Mouse (Mus musculus) kidney, embryonic 16.5 days (tissue): ENCODE measurements around the gene F2r. TPM values are rescaled to one million over a fixed set of nuclear protein-coding genes. Genes with fewer than 3 reads are reported as not detected.

Source experiments
- ATAC-seq: fragments of 200-750 bp; cut with Nextera tagmentation; 2 replicates; pipeline ENCODE4 v1.8.0; 2017; ENCODE audit warnings: moderate TSS enrichment; ENCODE audit not compliant: low FRiP score, low TSS enrichment
- H3K27ac ChIP-seq: fragments of 300-500 bp; sonication (generic); 2 replicates; pipeline ENCODE4 v1.5.1; 2014; ENCODE audit warnings: low read length
- H3K27me3 ChIP-seq: fragments of 300-500 bp; sonication (generic); 2 replicates; pipeline ENCODE4 v1.6.1; 2014; ENCODE audit warnings: low read length, control low read depth, mixed read lengths; ENCODE audit not compliant: insufficient read depth
- H3K36me3 ChIP-seq: fragments of 300-500 bp; sonication (generic); 2 replicates; pipeline ENCODE4 v1.6.1; 2014; ENCODE audit warnings: low read length, control low read depth, mixed read lengths; ENCODE audit not compliant: insufficient read depth
- H3K4me1 ChIP-seq: fragments of 300-500 bp; sonication (generic); 2 replicates; pipeline ENCODE4 v1.6.1; 2014; ENCODE audit warnings: low read length, control low read depth, mixed read lengths; ENCODE audit not compliant: insufficient read depth
- H3K4me2 ChIP-seq: fragments of 300-500 bp; sonication (generic); replicated peaks from 2 replicates; pipeline ENCODE4 v1.6.1; 2014; ENCODE audit warnings: low read depth, low read length
- H3K4me3 ChIP-seq: fragments of 300-500 bp; sonication (generic); 2 replicates; pipeline ENCODE4 v1.5.1; 2014; ENCODE audit warnings: mild to moderate bottlenecking, low read length
- H3K9ac ChIP-seq: fragments of 300-500 bp; sonication (generic); replicated peaks from 2 replicates; pipeline ENCODE4 v1.6.1; 2014; ENCODE audit warnings: low read length
- H3K9me3 ChIP-seq: fragments of 300-500 bp; sonication (generic); 2 replicates; pipeline ENCODE4 v1.6.1; 2016; ENCODE audit warnings: low read length, control low read depth
- WGBS: fragments of 180-500 bp; shearing (Covaris S2); extraction: QIAGEN DNeasy Blood & Tissue Kit; methylation state at CpG from one replicate; pipeline ENCODE4 v1.1.7; 2014; 5-methylcytosine and 5-hydroxymethylcytosine counted together
- polyA plus RNA-seq: library from polyadenylated mRNA; unstranded; fragments of >200 nt; fragmentation: Nextera tagmentation; extraction: Ambion mirVana; gene quantifications from 2 replicates; pipeline ENCODE4 v1.2.1, GENCODE M21; 2015

The F2r gene
- polyA plus RNA-seq, 1 experiment from 2014 or later, result 142 TPM

DNA sequence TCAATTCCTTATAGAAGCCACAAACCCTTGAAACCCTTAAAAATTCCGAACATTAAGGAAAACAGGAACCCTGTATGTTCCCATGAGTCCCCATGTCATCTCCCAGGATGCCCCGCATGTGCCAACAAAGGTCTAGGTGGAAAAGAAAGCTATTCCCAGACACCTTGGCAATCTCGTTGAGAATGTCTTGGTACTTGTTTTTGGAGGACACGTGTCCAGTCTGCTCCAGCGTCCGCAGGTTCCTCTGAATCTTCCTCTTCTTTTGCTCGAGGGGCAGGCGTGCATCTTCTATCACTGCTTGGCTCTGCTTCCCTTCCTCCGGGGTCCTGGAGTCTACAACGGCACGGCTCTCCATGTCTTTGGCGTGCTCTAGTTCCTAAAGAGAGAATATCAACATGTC, 17.0 kb upstream of the F2r start:
- Histone ChIP-seq H3K4me1 (peaks cover 26% of the 10 kb centered on the region), H3K4me3 (no peak overlapping the region), H3K9me3 (no peaks in the 10 kb centered on the region), H3K27ac (no peak overlapping the region), H3K4me2 (no peak overlapping the region), H3K36me3 (no peaks in the 10 kb centered on the region), H3K9ac (no peak overlapping the region), H3K27me3 (no peaks in the 10 kb centered on the region)
- no peak for ATAC-seq
- 92% methylated on average over 12 of the region's 12 CpGs for WGBS

DNA sequence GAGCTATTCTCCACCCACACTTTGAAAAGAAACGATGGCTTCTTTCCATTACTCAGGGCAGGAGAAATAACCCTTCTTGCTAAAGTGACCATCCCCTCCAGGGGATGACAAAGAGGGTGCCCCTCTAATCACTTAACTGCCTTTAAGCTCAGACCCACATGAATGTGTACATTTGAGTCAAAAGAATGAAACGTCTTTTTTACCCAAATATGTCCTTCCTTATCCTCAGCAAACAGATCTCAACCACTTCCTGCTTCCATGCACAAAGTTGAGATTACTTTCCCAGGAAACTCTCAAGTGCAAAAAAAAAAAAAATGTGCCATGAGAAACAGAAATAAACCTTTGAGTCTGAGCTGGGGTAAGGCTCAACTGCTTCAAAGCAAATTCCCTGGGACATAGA, 16.2 kb upstream of the F2r start:
- WGBS, result 27% methylated on average over 2 of the region's 2 CpGs
- Histone ChIP-seq H3K4me2 (no peak overlapping the region), H3K27me3 (no peaks in the 10 kb centered on the region), H3K4me3 (no peak overlapping the region), H3K9me3 (no peaks in the 10 kb centered on the region), H3K9ac (no peak overlapping the region), H3K36me3 (no peaks in the 10 kb centered on the region), H3K27ac (peak overlapping the region; percentile 44; the same call in 1 of the 2 replicates), H3K4me1 (peaks cover 22% of the 10 kb centered on the region)
- ATAC-seq, result no peak

DNA sequence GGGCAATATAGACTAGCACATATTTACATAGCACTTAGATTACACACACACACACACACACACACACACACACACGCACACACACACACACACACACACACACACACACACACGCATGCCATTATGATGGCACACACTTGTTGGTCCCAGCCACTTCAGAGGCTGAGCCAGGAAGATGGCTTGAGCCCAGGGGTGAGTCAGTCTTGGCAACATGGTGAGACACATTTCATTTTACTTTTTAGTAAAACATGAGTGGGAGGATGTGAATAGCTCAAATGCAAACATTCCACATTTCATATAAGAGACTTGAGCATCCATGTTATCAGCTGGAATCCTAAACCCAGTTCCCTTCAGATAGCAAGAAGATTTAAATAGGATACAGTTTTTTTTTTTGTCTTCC, 15.1 kb upstream of the F2r start:
- Histone ChIP-seq H3K4me1 (peaks cover 12% of the 10 kb centered on the region), H3K4me3 (no peak overlapping the region), H3K36me3 (no peaks in the 10 kb centered on the region), H3K9me3 (no peaks in the 10 kb centered on the region), H3K27me3 (no peaks in the 10 kb centered on the region), H3K4me2 (no peak overlapping the region), H3K9ac (no peak overlapping the region), H3K27ac (no peak overlapping the region)
- 76% methylated on average over 2 of the region's 2 CpGs for WGBS
- ATAC-seq, result no peak

DNA sequence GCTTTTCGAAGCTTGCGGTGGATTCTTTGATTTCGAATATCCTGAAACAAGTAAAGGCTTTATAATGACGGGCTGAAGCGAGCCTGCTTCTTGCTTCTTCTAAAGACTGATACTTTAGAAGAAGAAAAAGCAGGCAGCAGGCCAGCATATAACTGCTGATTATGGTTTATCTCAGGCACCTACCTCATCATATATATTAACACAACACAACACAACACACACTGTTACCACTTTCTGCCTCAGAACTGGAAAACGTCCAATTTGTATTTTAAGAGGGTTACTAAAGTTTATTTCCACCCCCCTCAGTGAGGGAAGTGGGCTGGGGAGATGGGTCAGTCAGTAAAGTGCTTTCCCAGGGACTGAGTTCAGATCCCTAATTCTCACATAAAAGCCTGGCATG, 13.9 kb upstream of the F2r start:
- H3K4me3 ChIP-seq, result no peak overlapping the region

DNA sequence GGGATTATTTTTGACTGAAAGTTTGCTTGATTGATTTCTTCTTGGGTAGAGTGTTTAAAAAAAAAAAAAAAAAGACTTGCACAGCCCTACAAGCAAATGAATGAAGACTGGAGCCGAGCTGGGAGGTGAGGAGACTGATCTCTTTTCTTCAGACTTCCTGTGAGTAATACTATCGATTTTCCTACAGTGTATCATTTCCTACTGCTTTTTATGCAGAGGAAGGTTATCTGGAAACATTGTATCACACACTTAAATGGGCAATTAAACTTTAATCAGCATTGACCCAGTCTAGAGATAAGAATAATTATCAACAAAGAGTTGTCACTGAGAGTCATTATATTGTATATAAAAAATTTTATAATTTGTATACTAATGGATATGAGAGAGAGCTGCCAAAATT, 12.5 kb upstream of the F2r start:
- no peak overlapping the region for H3K4me2 ChIP-seq
- H3K27ac ChIP-seq, result no peak overlapping the region
- no peaks in the 10 kb centered on the region for H3K9me3 ChIP-seq
- H3K4me1 ChIP-seq, result peaks cover 10% of the 10 kb centered on the region; the same call in 1 of the 2 replicates
- H3K4me3 ChIP-seq, result no peak overlapping the region
- no peaks in the 10 kb centered on the region for H3K27me3 ChIP-seq
- no peak overlapping the region for H3K9ac ChIP-seq
- WGBS, result 49% methylated on average over 2 of the region's 2 CpGs
- ATAC-seq, result no peak
- H3K36me3 ChIP-seq, result no peaks in the 10 kb centered on the region

More for the DNA sequence above, 13.9 kb upstream of the F2r start:
- H3K4me1 ChIP-seq, result peaks cover 7% of the 10 kb centered on the region; the same call in 1 of the 2 replicates
- no peaks in the 10 kb centered on the region for H3K9me3 ChIP-seq
- H3K27ac ChIP-seq, result no peak overlapping the region
- no peaks in the 10 kb centered on the region for H3K36me3 ChIP-seq
- no peak for ATAC-seq
- no peak overlapping the region for H3K9ac ChIP-seq
- no peaks in the 10 kb centered on the region for H3K27me3 ChIP-seq
- H3K4me2 ChIP-seq, result no peak overlapping the region
- WGBS, result 94% methylated on average over 6 of the region's 6 CpGs

DNA sequence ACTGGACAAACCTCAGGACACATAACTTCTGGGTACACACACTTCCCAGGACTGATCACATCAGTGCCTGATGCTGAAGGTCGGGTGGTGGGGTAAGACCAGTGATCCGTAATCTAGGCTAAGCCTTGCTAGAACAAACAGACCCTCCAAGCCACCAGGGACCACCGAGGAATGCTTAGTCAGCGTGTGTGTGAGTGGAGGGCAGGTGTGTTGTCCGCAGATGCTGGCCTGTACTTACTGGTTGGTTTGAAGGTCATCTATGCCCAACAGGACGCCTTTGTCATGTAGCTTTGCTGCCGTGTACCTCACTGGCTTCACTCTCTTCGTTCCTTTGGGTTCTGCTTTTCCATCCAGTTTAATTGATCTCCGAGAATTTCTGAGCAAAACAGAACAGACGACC, 11.5 kb upstream of the F2r start:
- H3K4me3 ChIP-seq, result no peak overlapping the region
- no peak overlapping the region for H3K4me2 ChIP-seq
- no peaks in the 10 kb centered on the region for H3K27me3 ChIP-seq
- H3K9ac ChIP-seq, result no peak overlapping the region
- H3K27ac ChIP-seq, result no peak overlapping the region
- ATAC-seq, result no peak
- peaks cover 10% of the 10 kb centered on the region; the same call in 1 of the 2 replicates for H3K4me1 ChIP-seq
- no peaks in the 10 kb centered on the region for H3K36me3 ChIP-seq
- H3K9me3 ChIP-seq, result no peaks in the 10 kb centered on the region
- 89% methylated on average over 10 of the region's 10 CpGs for WGBS

DNA sequence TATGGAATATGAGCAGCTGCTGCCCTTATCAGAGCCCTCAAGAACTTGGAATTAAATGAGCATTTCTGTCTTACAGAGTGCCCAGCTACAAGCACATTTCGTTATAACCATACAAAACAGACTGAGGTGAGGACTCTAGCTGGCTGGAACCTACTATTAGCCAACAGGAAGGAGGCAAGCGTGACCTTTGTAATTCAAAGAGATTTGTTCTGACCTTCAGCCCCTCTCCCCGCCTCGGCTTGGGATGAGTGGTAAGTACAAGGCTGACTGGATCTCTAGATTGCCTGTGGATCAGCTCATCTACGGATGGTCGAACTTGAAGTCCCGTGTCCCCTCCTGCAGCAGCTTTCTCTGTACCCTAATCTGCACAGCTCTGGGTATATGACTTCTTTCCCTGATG, 8.4 kb upstream of the F2r start:
- H3K4me2 ChIP-seq, result no peak overlapping the region
- no peak overlapping the region for H3K9ac ChIP-seq
- no peak overlapping the region for H3K4me3 ChIP-seq
- WGBS, result 57% methylated on average over 7 of the region's 7 CpGs
- ATAC-seq, result no peak
- H3K9me3 ChIP-seq, result no peaks in the 10 kb centered on the region
- 0 out of 2 replicates have a peak, but pooled peaks cover 3% of the 10 kb centered on the region for H3K4me1 ChIP-seq
- no peaks in the 10 kb centered on the region for H3K27me3 ChIP-seq
- H3K27ac ChIP-seq, result no peak overlapping the region
- H3K36me3 ChIP-seq, result no peaks in the 10 kb centered on the region

DNA sequence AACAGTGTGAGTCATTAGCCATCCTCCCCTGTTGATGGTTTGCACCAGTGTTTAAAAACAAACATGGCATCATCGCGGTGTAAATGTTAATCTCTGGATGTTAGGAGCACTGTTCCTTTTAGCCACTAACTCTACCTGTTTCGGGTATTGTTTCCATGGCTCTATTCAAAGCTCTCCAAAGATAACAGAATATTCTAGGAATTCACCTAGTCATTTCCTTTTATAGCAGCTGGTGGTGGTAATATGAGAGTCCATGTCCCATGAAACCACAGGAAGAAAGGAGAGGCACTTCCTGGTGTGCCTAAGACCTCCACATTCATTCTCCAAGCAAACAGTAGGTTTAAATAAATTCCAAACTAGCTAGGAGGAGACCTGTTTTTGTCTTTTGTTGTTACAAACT, 4.8 kb upstream of the F2r start:
- Histone ChIP-seq H3K4me2 (no peak overlapping the region), H3K27me3 (no peaks in the 10 kb centered on the region), H3K27ac (no peak overlapping the region), H3K9me3 (no peaks in the 10 kb centered on the region), H3K9ac (no peak overlapping the region), H3K4me1 (0 out of 2 replicates have a peak, but pooled peaks cover 8% of the 10 kb centered on the region), H3K36me3 (no peaks in the 10 kb centered on the region), H3K4me3 (no peak overlapping the region)
- ATAC-seq, result no peak
- 77% methylated on average over 3 of the region's 3 CpGs for WGBS

DNA sequence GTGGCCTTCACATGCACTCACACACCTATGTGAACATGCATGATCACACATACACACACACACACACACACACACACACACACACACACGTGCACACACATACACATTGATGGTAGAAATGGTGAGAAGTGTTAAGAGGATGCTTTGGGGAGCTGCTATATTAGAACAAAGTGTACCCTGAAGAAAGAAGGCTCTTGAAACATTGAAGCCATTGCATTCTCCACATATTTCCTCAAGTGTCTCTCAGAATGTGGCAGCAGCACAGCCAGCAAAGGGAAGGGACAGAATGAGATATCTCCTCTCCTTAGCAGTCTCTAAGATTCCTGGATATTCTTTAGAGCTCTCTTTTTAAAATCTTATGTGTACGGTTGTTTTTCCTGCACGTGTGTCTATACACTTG, 3.3 kb upstream of the F2r start:
- Histone ChIP-seq H3K9ac (no peak overlapping the region), H3K27ac (no peak overlapping the region), H3K4me3 (no peak overlapping the region), H3K36me3 (no peaks in the 10 kb centered on the region), H3K4me1 (peaks cover 14% of the 10 kb centered on the region), H3K9me3 (no peaks in the 10 kb centered on the region), H3K27me3 (no peaks in the 10 kb centered on the region), H3K4me2 (no peak overlapping the region)
- WGBS, result 78% methylated on average over 3 of the region's 3 CpGs
- ATAC-seq, result no peak

DNA sequence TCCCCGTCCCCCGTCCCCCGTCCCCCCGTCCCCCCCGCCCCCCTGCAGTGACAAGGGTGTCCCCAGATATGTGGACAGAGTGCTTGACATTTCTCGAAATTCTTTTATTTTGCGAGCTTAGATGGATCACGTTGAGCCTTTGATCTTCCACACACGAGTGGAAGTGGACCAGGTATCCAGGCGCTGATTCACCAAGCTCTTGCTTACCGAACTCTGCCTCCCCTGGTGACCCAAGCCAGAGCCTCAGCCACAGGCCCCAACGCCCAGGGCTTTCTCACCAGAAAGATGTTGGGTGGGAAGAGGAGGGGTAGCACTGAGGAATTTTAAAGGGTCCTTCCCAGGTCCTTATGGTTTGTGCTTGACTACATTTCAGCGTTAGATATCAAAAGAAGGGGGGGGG, 572 bp upstream of the F2r start:
- peak overlapping the region; percentile 87 for H3K4me2 ChIP-seq
- H3K9ac ChIP-seq, result peak overlapping the region; percentile 94
- no peaks in the 10 kb centered on the region for H3K36me3 ChIP-seq
- H3K9me3 ChIP-seq, result no peaks in the 10 kb centered on the region
- peaks cover 30% of the 10 kb centered on the region for H3K4me1 ChIP-seq
- peak overlapping the region; percentile 90 for H3K4me3 ChIP-seq
- no peaks in the 10 kb centered on the region for H3K27me3 ChIP-seq
- 7% methylated on average over 13 of the region's 13 CpGs for WGBS
- ATAC-seq, result peak; percentile 22
- H3K27ac ChIP-seq, result peak overlapping the region; percentile 85; the same call in 1 of the 2 replicates
